Mouse (Mus musculus) midbrain, postnatal 0 days (tissue): ENCODE data around the gene Psmc6. TPM values are rescaled to one million over a fixed set of nuclear protein-coding genes. Genes with fewer than 3 reads are reported as not detected.

Source experiments
- ATAC-seq: fragments of 200-750 bp; cut with Nextera tagmentation; 2 replicates; pipeline ENCODE4 v1.8.0; 2017; ENCODE audit warnings: moderate number of reproducible peaks, mild to moderate bottlenecking, moderate TSS enrichment, moderate library complexity; ENCODE audit not compliant: low FRiP score
- DNase-seq: peaks from one replicate; pipeline ENCODE4 v3.0.0-alpha.2; 2015; ENCODE audit warnings: low spot score
- H3K27ac ChIP-seq: fragments of 300-500 bp; sonication (generic); 2 replicates; pipeline ENCODE4 v1.5.1; 2014; ENCODE audit warnings: low read depth, mild to moderate bottlenecking, low read length, mixed read lengths
- H3K27me3 ChIP-seq: fragments of 300-500 bp; sonication (generic); 2 replicates; pipeline ENCODE4 v1.6.1; 2014; ENCODE audit warnings: low read length, control low read depth, mixed read lengths; ENCODE audit not compliant: insufficient read depth
- H3K36me3 ChIP-seq: fragments of 300-500 bp; sonication (generic); 2 replicates; pipeline ENCODE4 v1.6.1; 2014; ENCODE audit warnings: low read length, control low read depth, mixed read lengths; ENCODE audit not compliant: insufficient read depth
- H3K4me1 ChIP-seq: fragments of 300-500 bp; sonication (generic); 2 replicates; pipeline ENCODE4 v1.6.1; 2014; ENCODE audit warnings: mild to moderate bottlenecking, control low read depth, antibody characterized with exemption, low read length, mixed read lengths; ENCODE audit not compliant: insufficient read depth
- H3K4me2 ChIP-seq: fragments of 300-500 bp; sonication (generic); 2 replicates; pipeline ENCODE4 v1.6.1; 2014; ENCODE audit warnings: low read depth, mild to moderate bottlenecking, low read length, mixed read lengths; ENCODE audit not compliant: poor library complexity, severe bottlenecking
- H3K4me3 ChIP-seq: fragments of 300-500 bp; sonication (generic); 2 replicates; pipeline ENCODE4 v1.5.1; 2014; ENCODE audit warnings: low read depth, mild to moderate bottlenecking, low read length, moderate library complexity
- H3K9ac ChIP-seq: fragments of 300-500 bp; sonication (generic); replicated peaks from 2 replicates; pipeline ENCODE4 v1.6.1; 2014; ENCODE audit warnings: mild to moderate bottlenecking, low read length, moderate library complexity, mixed read lengths; ENCODE audit not compliant: poor library complexity, severe bottlenecking
- H3K9me3 ChIP-seq: fragments of 300-500 bp; sonication (generic); 2 replicates; pipeline ENCODE4 v1.6.1; 2016; ENCODE audit warnings: low read length, control low read depth
- CTCF ChIP-seq: IDR thresholded peaks from 2 replicates; pipeline ENCODE4 v1.5.1; 2016; ENCODE audit warnings: antibody characterized with exemption, mild to moderate bottlenecking
- WGBS: fragments of 180-500 bp; shearing (Covaris S2); extraction: QIAGEN DNeasy Blood & Tissue Kit; methylation state at CpG from one replicate; pipeline ENCODE4 v1.1.7; 2014; 5-methylcytosine and 5-hydroxymethylcytosine counted together
- polyA plus RNA-seq: library from polyadenylated mRNA; unstranded; fragments of >200 nt; fragmentation: Nextera tagmentation; extraction: Ambion mirVana; gene quantifications from 2 replicates; pipeline ENCODE4 v1.2.1, GENCODE M21; 2015
- total RNA-seq: library from RNA; depleted of rRNA; stranded (reverse); fragments of >200 nt; gene quantifications from 2 replicates; pipeline ENCODE4 v1.2.3, GENCODE M21; 2014

Psmc6 gene
- total and polyA plus RNA-seq, 2 experiments from 2014 or later, result 105 to 136 TPM

GRCm38 (mm10) chr14:45307630-45308328, 21.8 kb upstream of the Psmc6 start:
- DNase-seq, result no peak
- no peak overlapping the region for H3K4me2 ChIP-seq
- H3K9me3 ChIP-seq, result no peaks in the 10 kb centered on the region
- H3K27ac ChIP-seq, result no peak overlapping the region
- H3K9ac ChIP-seq, result no peak overlapping the region
- 94% methylated on average over 8 of the region's 8 CpGs for WGBS
- ATAC-seq, result no peak
- no peak overlapping the region for H3K4me3 ChIP-seq
- no peak for TF ChIP-seq CTCF
- no peaks in the 10 kb centered on the region for H3K27me3 ChIP-seq
- peaks cover 5% of the 10 kb centered on the region; the same call in 1 of the 2 replicates for H3K36me3 ChIP-seq
- no peaks in the 10 kb centered on the region for H3K4me1 ChIP-seq

GRCm38 (mm10) chr14:45309646-45310045, 19.9 kb upstream of the Psmc6 start:
- no peak for ATAC-seq
- H3K27ac ChIP-seq, result no peak overlapping the region
- H3K9me3 ChIP-seq, result no peaks in the 10 kb centered on the region
- H3K9ac ChIP-seq, result no peak overlapping the region
- H3K4me1 ChIP-seq, result no peaks in the 10 kb centered on the region
- TF ChIP-seq CTCF, result no peak
- no peak overlapping the region for H3K4me2 ChIP-seq
- 86% methylated on average over 13 of the region's 13 CpGs for WGBS
- H3K36me3 ChIP-seq, result peaks cover 5% of the 10 kb centered on the region; the same call in 1 of the 2 replicates
- no peaks in the 10 kb centered on the region for H3K27me3 ChIP-seq
- no peak overlapping the region for H3K4me3 ChIP-seq
- DNase-seq, result peak; percentile 9

- DNase-seq, result no peak
- ATAC-seq, result no peak
- Histone ChIP-seq H3K9ac (no peak overlapping the region), H3K27me3 (no peaks in the 10 kb centered on the region), H3K9me3 (no peaks in the 10 kb centered on the region), H3K4me3 (no peak overlapping the region), H3K27ac (no peak overlapping the region), H3K4me2 (no peak overlapping the region), H3K36me3 (peaks cover 2% of the 10 kb centered on the region; the same call in 1 of the 2 replicates), H3K4me1 (no peaks in the 10 kb centered on the region)
- 93% methylated on average over 14 of the region's 14 CpGs for WGBS
- no peak for TF ChIP-seq CTCF
These were observed 19.5 kb upstream of the Psmc6 start for GRCm38 (mm10) chr14:45310101-45310500.

- no peaks in the 10 kb centered on the region for H3K9me3 ChIP-seq
- H3K9ac ChIP-seq, result peak overlapping the region; percentile 93
- no peaks in the 10 kb centered on the region for H3K27me3 ChIP-seq
- H3K4me1 ChIP-seq, result 0 out of 2 replicates have a peak, but pooled peaks cover 7% of the 10 kb centered on the region
- H3K4me2 ChIP-seq, result peak overlapping the region; percentile 60
- no peak for TF ChIP-seq CTCF
- no peak for DNase-seq
- ATAC-seq, result no peak
- peak overlapping the region; percentile 99 for H3K4me3 ChIP-seq
- 82% methylated on average over 5 of the region's 5 CpGs for WGBS
- H3K36me3 ChIP-seq, result no peaks in the 10 kb centered on the region
- H3K27ac ChIP-seq, result no peak overlapping the region
These were observed 12.7 kb upstream of the Psmc6 start for GRCm38 (mm10) chr14:45316927-45317326.

- Histone ChIP-seq H3K4me3 (peak overlapping the region; percentile 99), H3K9me3 (no peaks in the 10 kb centered on the region), H3K36me3 (no peaks in the 10 kb centered on the region), H3K4me1 (0 out of 2 replicates have a peak, but pooled peaks cover 7% of the 10 kb centered on the region), H3K9ac (peak overlapping the region; percentile 93), H3K27ac (peak overlapping the region; percentile 93), H3K27me3 (no peaks in the 10 kb centered on the region), H3K4me2 (peak overlapping the region; percentile 60)
- ATAC-seq, result peak; percentile 63
- DNase-seq, result peak; percentile 3
- TF ChIP-seq CTCF, result no peak
- 0% methylated on average over 36 of the region's 38 CpGs for WGBS
These were observed 11.6 kb upstream of the Psmc6 start for GRCm38 (mm10) chr14:45317921-45318411.

- WGBS, result 2% methylated on average over 53 of the region's 74 CpGs
These were observed 11.0 kb upstream of the Psmc6 start, which contains the start of gene Ero1l for GRCm38 (mm10) chr14:45318426-45319236. Gene Ero1l (minus strand): TSS chr14:45318771.

More at GRCm38 (mm10) chr14:45318426-45319236, 11.0 kb upstream of the Psmc6 start, which contains the start of gene Ero1l:
- Histone ChIP-seq H3K9me3 (no peaks in the 10 kb centered on the region), H3K4me3 (peak within 1 kb of the TSS; percentile 99), H3K4me2 (peak within 1 kb of the TSS; percentile 60), H3K27ac (peak within 1 kb of the TSS; percentile 93), H3K36me3 (no peaks in the 10 kb centered on the region), H3K9ac (peak within 1 kb of the TSS; percentile 93), H3K27me3 (no peaks in the 10 kb centered on the region), H3K4me1 (0 out of 2 replicates have a peak, but pooled peaks cover 7% of the 10 kb centered on the region)
- no peak for TF ChIP-seq CTCF
- peak; percentile 95 for ATAC-seq
- peak; percentile 86 for DNase-seq
